Mouse (Mus musculus) liver, embryonic 11.5 days (tissue): ENCODE data around the gene Ldah. TPM values are rescaled to one million over a fixed set of nuclear protein-coding genes. Genes with fewer than 3 reads are reported as not detected.

Source experiments
- ATAC-seq: fragments of 200-750 bp; cut with Nextera tagmentation; replicated peaks from 2 replicates; pipeline ENCODE4 v1.8.0; 2017; ENCODE audit warnings: moderate number of reproducible peaks, mild to moderate bottlenecking, moderate TSS enrichment, moderate library complexity; ENCODE audit not compliant: low FRiP score
- DNase-seq: peaks from one replicate; pipeline ENCODE4 v3.0.0-alpha.2; 2017; ENCODE audit warnings: low spot score
- H3K27ac ChIP-seq: fragments of 300-500 bp; sonication (generic); 2 replicates; pipeline ENCODE4 v1.5.1; 2014; ENCODE audit warnings: mild to moderate bottlenecking, low read depth, low read length, control low read depth
- H3K27me3 ChIP-seq: fragments of 300-500 bp; sonication (generic); replicated peaks from 2 replicates; pipeline ENCODE4 v1.6.1; 2014; ENCODE audit warnings: low read length, mixed read lengths; ENCODE audit not compliant: control insufficient read depth, insufficient read depth
- H3K36me3 ChIP-seq: fragments of 300-500 bp; sonication (generic); 2 replicates; pipeline ENCODE4 v1.6.1; 2014; ENCODE audit warnings: mild to moderate bottlenecking, low read length, moderate library complexity, mixed read lengths; ENCODE audit not compliant: control insufficient read depth, insufficient read depth
- H3K4me1 ChIP-seq: fragments of 300-500 bp; sonication (generic); replicated peaks from 2 replicates; pipeline ENCODE4 v1.6.1; 2014; ENCODE audit warnings: low read length, mixed read lengths; ENCODE audit not compliant: control insufficient read depth, insufficient read depth
- H3K4me2 ChIP-seq: fragments of 300-500 bp; sonication (generic); 2 replicates; pipeline ENCODE4 v1.6.1; 2014; ENCODE audit warnings: mild to moderate bottlenecking, control low read depth, moderate library complexity
- H3K4me3 ChIP-seq: fragments of 300-500 bp; sonication (generic); 2 replicates; pipeline ENCODE4 v1.5.1; 2014; ENCODE audit warnings: low read depth, low read length, control low read depth
- H3K9ac ChIP-seq: fragments of 300-500 bp; sonication (generic); 2 replicates; pipeline ENCODE4 v1.6.1; 2014; ENCODE audit warnings: low read depth, low read length, control low read depth
- H3K9me3 ChIP-seq: fragments of 300-500 bp; sonication (generic); 2 replicates; pipeline ENCODE4 v1.6.1; 2016; ENCODE audit warnings: low read length, inconsistent platforms, mixed read lengths; ENCODE audit not compliant: control insufficient read depth
- WGBS: fragments of 180-500 bp; shearing (Covaris S2); extraction: QIAGEN DNeasy Blood & Tissue Kit; methylation state at CpG from one replicate; pipeline ENCODE4 v1.1.7; 2014; 5-methylcytosine and 5-hydroxymethylcytosine counted together
- polyA plus RNA-seq: library from polyadenylated mRNA; unstranded; fragments of >200 nt; fragmentation: Nextera tagmentation; extraction: Ambion mirVana; gene quantifications from 2 replicates; pipeline ENCODE4 v1.2.1, GENCODE M21; 2014

Gene Ldah
- polyA plus RNA-seq, 1 experiment from 2014 or later, result 57.2 TPM

- no peak for DNase-seq
- H3K4me2 ChIP-seq, result no peak overlapping the region
- H3K4me3 ChIP-seq, result no peak overlapping the region
- no peak for ATAC-seq
- H3K4me1 ChIP-seq, result peaks cover 6% of the 10 kb centered on the region; the same call in 1 of the 2 replicates
- no peak overlapping the region for H3K9ac ChIP-seq
- peaks cover 96% of the 10 kb centered on the region for H3K27me3 ChIP-seq
- WGBS, result 35% methylated on average over 5 of the region's 5 CpGs
- no peaks in the 10 kb centered on the region for H3K9me3 ChIP-seq
- H3K36me3 ChIP-seq, result no peaks in the 10 kb centered on the region
- no peak overlapping the region for H3K27ac ChIP-seq
These were observed 92.6 kb downstream of the Ldah start for GRCm38 (mm10) chr12:8300521-8300920.

GRCm38 (mm10) chr12:8301011-8301814 lies 93.3 kb downstream of the Ldah start:
- Histone ChIP-seq H3K9me3 (no peaks in the 10 kb centered on the region), H3K36me3 (no peaks in the 10 kb centered on the region), H3K9ac (no peak overlapping the region), H3K4me3 (peak overlapping the region; percentile 45), H3K4me2 (peak overlapping the region; percentile 63), H3K27ac (no peak overlapping the region), H3K27me3 (peaks cover 98% of the 10 kb centered on the region), H3K4me1 (peaks cover 6% of the 10 kb centered on the region; the same call in 1 of the 2 replicates)
- 6% methylated on average over 45 of the region's 46 CpGs for WGBS
- DNase-seq (peak; percentile 51), ATAC-seq (0 out of 2 replicates have a peak, but pooled peaks have one; percentile 8)

- Histone ChIP-seq H3K27ac (no peak within 1 kb of the TSS), H3K9me3 (no peaks in the 10 kb centered on the region), H3K27me3 (peaks cover 94% of the 10 kb centered on the region), H3K36me3 (no peaks in the 10 kb centered on the region), H3K4me3 (peak within 1 kb of the TSS; percentile 45), H3K4me1 (peaks cover 6% of the 10 kb centered on the region; the same call in 1 of the 2 replicates), H3K4me2 (peak within 1 kb of the TSS; percentile 63), H3K9ac (no peak within 1 kb of the TSS)
- ATAC-seq, result 0 out of 2 replicates have a peak, but pooled peaks have one; percentile 28
- WGBS, result 1% methylated on average over 49 of the region's 53 CpGs
- no peak for DNase-seq
These were observed 94.0 kb downstream of the Ldah start, which contains the start of gene Gdf7 for GRCm38 (mm10) chr12:8301841-8302431. Gene Gdf7 (minus strand): TSS chr12:8301954.

- Histone ChIP-seq H3K27ac (no peak overlapping the region), H3K9me3 (no peaks in the 10 kb centered on the region), H3K4me1 (no peaks in the 10 kb centered on the region), H3K4me3 (no peak overlapping the region), H3K36me3 (no peaks in the 10 kb centered on the region), H3K4me2 (no peak overlapping the region), H3K9ac (no peak overlapping the region), H3K27me3 (peaks cover 66% of the 10 kb centered on the region)
- no peak for DNase-seq
- 43% methylated on average over 2 of the region's 2 CpGs for WGBS
- ATAC-seq, result no peak
These were observed 97.4 kb downstream of the Ldah start for GRCm38 (mm10) chr12:8305258-8305657.

GRCm38 (mm10) chr12:8306432-8306831 lies 98.5 kb downstream of the Ldah start:
- no peak overlapping the region for H3K9ac ChIP-seq

GRCm38 (mm10) chr12:8306910-8307309 lies 99.0 kb downstream of the Ldah start:
- no peaks in the 10 kb centered on the region for H3K9me3 ChIP-seq
- H3K4me2 ChIP-seq, result no peak overlapping the region
- no peaks in the 10 kb centered on the region for H3K4me1 ChIP-seq
- no peak overlapping the region for H3K27ac ChIP-seq
- no peak overlapping the region for H3K9ac ChIP-seq
- 69% methylated on average over 1 of the region's 1 CpGs for WGBS
- ATAC-seq (peak; percentile 39; the same call in 1 of the 2 replicates), DNase-seq (no peak)
- H3K27me3 ChIP-seq, result peaks cover 64% of the 10 kb centered on the region
- no peaks in the 10 kb centered on the region for H3K36me3 ChIP-seq
- no peak overlapping the region for H3K4me3 ChIP-seq

More at GRCm38 (mm10) chr12:8306432-8306831, 98.5 kb downstream of the Ldah start:
- no peak overlapping the region for H3K4me2 ChIP-seq
- 0 out of 2 replicates have a peak, but pooled peaks have one; percentile 42 for ATAC-seq
- H3K36me3 ChIP-seq, result no peaks in the 10 kb centered on the region
- no peak overlapping the region for H3K4me3 ChIP-seq
- H3K4me1 ChIP-seq, result no peaks in the 10 kb centered on the region
- H3K27me3 ChIP-seq, result peaks cover 64% of the 10 kb centered on the region
- H3K9me3 ChIP-seq, result no peaks in the 10 kb centered on the region
- WGBS, result 11% methylated on average over 5 of the region's 5 CpGs
- H3K27ac ChIP-seq, result no peak overlapping the region
- DNase-seq, result peak; percentile 40

GRCm38 (mm10) chr12:8310992-8311391 lies 103.1 kb downstream of the Ldah start:
- no peak overlapping the region for H3K9ac ChIP-seq
- no peak overlapping the region for H3K27ac ChIP-seq
- no peaks in the 10 kb centered on the region for H3K4me1 ChIP-seq
- no peak for ATAC-seq
- no peak overlapping the region for H3K4me2 ChIP-seq
- H3K9me3 ChIP-seq, result no peaks in the 10 kb centered on the region
- H3K27me3 ChIP-seq, result peaks cover 25% of the 10 kb centered on the region
- no peaks in the 10 kb centered on the region for H3K36me3 ChIP-seq
- WGBS, result 59% methylated on average over 17 of the region's 17 CpGs
- no peak overlapping the region for H3K4me3 ChIP-seq
- DNase-seq, result no peak

GRCm38 (mm10) chr12:8312266-8312665 lies 104.4 kb downstream of the Ldah start:
- Histone ChIP-seq H3K27me3 (peaks cover 21% of the 10 kb centered on the region), H3K9ac (no peak overlapping the region), H3K27ac (no peak overlapping the region), H3K36me3 (no peaks in the 10 kb centered on the region), H3K4me1 (no peaks in the 10 kb centered on the region), H3K4me2 (no peak overlapping the region), H3K9me3 (no peaks in the 10 kb centered on the region), H3K4me3 (no peak overlapping the region)
- ATAC-seq, result no peak
- 72% methylated on average over 4 of the region's 4 CpGs for WGBS
- no peak for DNase-seq
